Mouse (Mus musculus): Measurements from ENCODE around the gene Ifna7. TPM values are rescaled to one million over a fixed set of nuclear protein-coding genes. Genes with fewer than 3 reads are reported as not detected.
"Not testable (repeated sequence)": the region's sequence is repeated elsewhere in the genome, so short reads cannot be mapped to it uniquely, and the experiment has no call there.

The Ifna7 gene
- polyA plus RNA-seq, 1 experiment = not detected

- not testable (repeated sequence) for DNase-seq (ENCODE audit: low read depth, low spot score)
- 74% methylated on average over 1 of the region's 1 CpGs for WGBS
These were observed 19.2 kb downstream of the Ifna7 start, which contains the start of gene Ifna5 for GRCm38 (mm10) chr4:88835225-88835624. Ifna5 (plus strand) TSS chr4:88835525.

- WGBS = 36% methylated on average over 3 of the region's 3 CpGs
- DNase-seq (ENCODE audit: low read depth, low spot score) = no peak
These were observed 22.8 kb downstream of the Ifna7 start for GRCm38 (mm10) chr4:88838828-88839227.

- no peak for DNase-seq (ENCODE audit: low read depth, low spot score)
- WGBS = 49% methylated on average over 3 of the region's 3 CpGs
These were observed 24.0 kb downstream of the Ifna7 start for GRCm38 (mm10) chr4:88840058-88840457.

- no peak for DNase-seq (ENCODE audit: low read depth, low spot score)
- WGBS = 52% methylated on average over 2 of the region's 2 CpGs
These were observed 25.4 kb downstream of the Ifna7 start, which contains the start of gene Ifna4 for GRCm38 (mm10) chr4:88841438-88841911. Ifna4 (plus strand) TSS chr4:88841861.

GRCm38 (mm10) chr4:88845334-88845733 lies 29.3 kb downstream of the Ifna7 start:
- DNase-seq (ENCODE audit: low read depth, low spot score) = no peak
- WGBS = 44% methylated on average over 2 of the region's 2 CpGs

GRCm38 (mm10) chr4:88849698-88850097 lies 33.7 kb downstream of the Ifna7 start, which contains the start of gene Ifna1:
Ifna1 (plus strand) TSS chr4:88850087.
- DNase-seq (ENCODE audit: low read depth, low spot score) = no peak
- 83% methylated on average over 1 of the region's 1 CpGs for WGBS

- 77% methylated on average over 4 of the region's 4 CpGs for WGBS
- DNase-seq (ENCODE audit: low read depth, low spot score) = no peak
These were observed 35.2 kb downstream of the Ifna7 start for GRCm38 (mm10) chr4:88851026-88851763.

GRCm38 (mm10) chr4:88859214-88859613 lies 43.2 kb downstream of the Ifna7 start:
- DNase-seq (ENCODE audit: low read depth, low spot score) = no peak

GRCm38 (mm10) chr4:88863309-88863708 lies 47.3 kb downstream of the Ifna7 start:
- WGBS = 21% methylated on average over 7 of the region's 7 CpGs
- DNase-seq (ENCODE audit: low read depth, low spot score) = no peak

- WGBS = 70% methylated on average over 9 of the region's 9 CpGs
- DNase-seq (ENCODE audit: low read depth, low spot score) = no peak
These were observed 48.6 kb downstream of the Ifna7 start for GRCm38 (mm10) chr4:88864599-88864998.

- DNase-seq (ENCODE audit: low read depth, low spot score) = no peak
- 66% methylated on average over 6 of the region's 6 CpGs for WGBS
These were observed 49.1 kb downstream of the Ifna7 start for GRCm38 (mm10) chr4:88865011-88865569.

Other genes starting within 250 kb of the Ifna7 start
- not detected in 2 replicates for gene Ifna14, start 244.4 kb upstream of the Ifna7 start, polyA plus RNA-seq (2012; rRNA removed)
- not detected in 2 replicates for gene Ifna9, start 223.8 kb upstream of the Ifna7 start, polyA plus RNA-seq (2012; rRNA removed)
- gene Ifna12, start 212.9 kb upstream of the Ifna7 start, polyA plus RNA-seq (2012; rRNA removed) = not detected in 2 replicates
- not detected in 2 replicates for gene C87499, start 181.8 kb upstream of the Ifna7 start, polyA plus RNA-seq (2012; rRNA removed)
- gene Ifna13, start 171.8 kb upstream of the Ifna7 start, polyA plus RNA-seq (2012; rRNA removed) = not detected in 2 replicates
- gene Ifna16, start 139.3 kb upstream of the Ifna7 start, polyA plus RNA-seq (2012; rRNA removed) = not detected in 2 replicates
- gene Ifna2, start 132.3 kb upstream of the Ifna7 start, polyA plus RNA-seq (2012; rRNA removed) = not detected in 2 replicates
- gene Ifnab, start 124.9 kb upstream of the Ifna7 start, polyA plus RNA-seq (2012; rRNA removed) = not detected in 2 replicates
- gene Gm26566, start 94.4 kb upstream of the Ifna7 start, polyA plus RNA-seq (2012; rRNA removed) = 0.15 and 0.21 TPM in 2 replicates
- gene Klhl9, start 93.8 kb upstream of the Ifna7 start, polyA plus RNA-seq (2012; rRNA removed) = 7.2 and 12.3 TPM in 2 replicates
- not detected in 2 replicates for gene Gm13271, start 61.4 kb upstream of the Ifna7 start, polyA plus RNA-seq (2012; rRNA removed)
- gene Gm13283, start 56.1 kb upstream of the Ifna7 start, polyA plus RNA-seq (2012; rRNA removed) = not detected in 2 replicates
- not detected in 2 replicates for gene Gm13290, start 42.4 kb upstream of the Ifna7 start, polyA plus RNA-seq (2012; rRNA removed)
- gene Gm13289, start 39.3 kb upstream of the Ifna7 start, polyA plus RNA-seq (2012; rRNA removed) = not detected in 2 replicates
- not detected in 2 replicates for gene Gm13272, start 36.4 kb upstream of the Ifna7 start, polyA plus RNA-seq (2012; rRNA removed)
- gene Ifnz, start 34.1 kb upstream of the Ifna7 start, polyA plus RNA-seq (2012; rRNA removed) = not detected in 2 replicates
- not detected in 2 replicates for gene Gm13276, start 30.5 kb upstream of the Ifna7 start, polyA plus RNA-seq (2012; rRNA removed)
- not detected in 2 replicates for gene Gm13277, start 27.6 kb upstream of the Ifna7 start, polyA plus RNA-seq (2012; rRNA removed)
- gene Gm13278, start 24.7 kb upstream of the Ifna7 start, polyA plus RNA-seq (2012; rRNA removed) = not detected in 2 replicates
- not detected in 2 replicates for gene Gm13275, start 21.7 kb upstream of the Ifna7 start, polyA plus RNA-seq (2012; rRNA removed)
- gene Gm13279, start 18.8 kb upstream of the Ifna7 start, polyA plus RNA-seq (2012; rRNA removed) = not detected in 2 replicates
- not detected in 2 replicates for gene Gm13285, start 16.6 kb upstream of the Ifna7 start, polyA plus RNA-seq (2012; rRNA removed)
- not detected in 2 replicates for gene Gm13287, start 13.0 kb upstream of the Ifna7 start, polyA plus RNA-seq (2012; rRNA removed)
- not detected in 2 replicates for gene Gm13288, start 10.7 kb upstream of the Ifna7 start, polyA plus RNA-seq (2012; rRNA removed)
- not detected in 2 replicates for gene Ifna11, start 3.7 kb downstream of the Ifna7 start, polyA plus RNA-seq (2012; rRNA removed)
- not detected in 2 replicates for gene Ifna6, start 11.2 kb downstream of the Ifna7 start, polyA plus RNA-seq (2012; rRNA removed)
- not detected in 2 replicates for gene Ifna5, start 19.3 kb downstream of the Ifna7 start, polyA plus RNA-seq (2012; rRNA removed)
- not detected in 2 replicates for gene Ifna4, start 25.6 kb downstream of the Ifna7 start, polyA plus RNA-seq (2012; rRNA removed)
- not detected in 2 replicates for gene Ifna1, start 33.9 kb downstream of the Ifna7 start, polyA plus RNA-seq (2012; rRNA removed)
- gene Ifne, start 64.0 kb downstream of the Ifna7 start, polyA plus RNA-seq (2012; rRNA removed) = not detected in 2 replicates

Data from large intestine, adult 2 months (tissue).